In the genomic region with DNA sequence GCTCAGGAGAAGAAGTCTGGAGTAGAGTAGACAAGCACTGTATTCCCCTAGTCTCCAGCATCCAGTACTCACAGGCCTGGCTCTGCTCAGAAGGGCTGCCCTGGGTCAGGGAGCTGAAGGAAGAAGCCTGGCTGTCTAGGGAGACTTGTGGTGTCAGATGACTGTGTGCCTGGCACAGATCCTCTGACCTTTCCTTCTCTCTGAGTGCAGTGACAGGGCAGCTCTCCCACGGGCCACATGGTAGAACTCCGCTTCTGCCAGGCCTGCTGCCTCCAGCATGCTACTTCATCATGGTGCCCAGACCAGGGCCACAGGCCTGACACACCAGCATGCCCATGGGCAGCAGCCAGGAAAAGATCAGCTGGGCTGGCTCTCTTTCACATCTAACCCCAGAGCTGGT, we compare ENCODE assay signal across 8 mouse cellular contexts. TPM values are rescaled to one million over a fixed set of nuclear protein-coding genes. Genes with fewer than 3 reads are reported as not detected.
DNase-seq lines count a peak whose midpoint lies in the region; ATAC-seq lines count a peak whose summit lies in the region.
"Had no signal": no experiment of that assay in that cellular context is flagged by ENCODE, and none has a peak within 500 bp of the region (broad histone marks: within the 10 kb centered on the region; RNA-seq: fewer than 3 reads in every experiment).

No protein-coding gene starts in this region.

- no peak overlapping the region for H3K4me2 ChIP-seq in heart, embryonic 14.5 days (ENCODE audit: low read length)
- no peak overlapping the region for H3K4me2 ChIP-seq in forebrain, embryonic 14.5 days (ENCODE audit: low read length)
- H3K4me2 ChIP-seq: midbrain, embryonic 12.5 days had no signal

- H3K27ac ChIP-seq in heart, embryonic 14.5 days (replicated peaks in 1 of 2; ENCODE audit: control insufficient read depth in 1 of 2, insufficient read depth in 1 of 2, low read depth in 2 of 2, low read length in 2 of 2): 0 out of 4 replicates have a peak overlapping the region, but pooled peaks of 1 of the 2 experiments have one; percentile 9
- H3K27ac ChIP-seq in forebrain, embryonic 14.5 days (ENCODE audit: low read depth, low read length): no peak overlapping the region
- H3K27ac ChIP-seq: midbrain, embryonic 12.5 days had no signal

- peaks cover 97% of the 10 kb centered on the region for H3K36me3 ChIP-seq in megakaryocyte, embryonic 14.5 days (replicated peaks; ENCODE audit: low read length)
- H3K36me3 ChIP-seq in heart, embryonic 14.5 days (ENCODE audit: control insufficient read depth, insufficient read depth, low read length): peaks cover 9% of the 10 kb centered on the region; the same call in 1 of the 2 replicates
- peaks cover 55% of the 10 kb centered on the region for H3K36me3 ChIP-seq in forebrain, embryonic 14.5 days (ENCODE audit: control insufficient read depth, insufficient read depth, low read length)

- peak overlapping the region; percentile 51 for H3K4me3 ChIP-seq in megakaryocyte, embryonic 14.5 days (replicated peaks)
- no peak overlapping the region for H3K4me3 ChIP-seq in heart, embryonic 14.5 days (ENCODE audit: control insufficient read depth in 1 of 2, insufficient read depth in 1 of 2, low read depth in 1 of 2, low read length in 2 of 2)
- H3K4me3 ChIP-seq in forebrain, embryonic 14.5 days (ENCODE audit: low read depth, low read length): no peak overlapping the region
- H3K4me3 ChIP-seq: midbrain, embryonic 12.5 days had no signal

- 83% methylated on average over 2 of the region's 2 CpGs for WGBS in heart, embryonic 14.5 days
- WGBS in forebrain, embryonic 14.5 days: 85% methylated on average over 2 of the region's 2 CpGs

- no peaks in the 10 kb centered on the region for H3K27me3 ChIP-seq in megakaryocyte, embryonic 14.5 days (replicated peaks)
- H3K27me3 ChIP-seq in heart, embryonic 14.5 days (ENCODE audit: control insufficient read depth, insufficient read depth, low read length): peaks cover 17% of the 10 kb centered on the region
- no peaks in the 10 kb centered on the region for H3K27me3 ChIP-seq in forebrain, embryonic 14.5 days (replicated peaks; ENCODE audit: control insufficient read depth, insufficient read depth, low read length)
- H3K27me3 ChIP-seq: midbrain, embryonic 12.5 days had no signal

- H3K9ac ChIP-seq in heart, embryonic 14.5 days (ENCODE audit: low read length): peak overlapping the region; percentile 16; the same call in 1 of the 2 replicates
- H3K9ac ChIP-seq in forebrain, embryonic 14.5 days (ENCODE audit: low read length): no peak overlapping the region
- H3K9ac ChIP-seq: midbrain, embryonic 12.5 days had no signal

- no peak for ATAC-seq in megakaryocyte, adult 5-6 weeks (ENCODE audit: poor library complexity, severe bottlenecking)
- no peak for ATAC-seq in heart, embryonic 14.5 days (ENCODE audit: insufficient number of reproducible peaks, insufficient read depth, low FRiP score, low read depth)
- 0 out of 2 replicates have a peak, but pooled peaks have one; percentile 29 for ATAC-seq in monocyte, adult 5-6 weeks (replicated peaks; ENCODE audit: insufficient number of reproducible peaks, low FRiP score, low TSS enrichment, poor library complexity, severe bottlenecking)
- ATAC-seq in forebrain, embryonic 14.5 days: no peak

- H3K4me1 ChIP-seq in megakaryocyte, embryonic 14.5 days: peaks cover 79% of the 10 kb centered on the region
- H3K4me1 ChIP-seq in heart, embryonic 14.5 days (ENCODE audit: control insufficient read depth in 2 of 2, insufficient read depth in 2 of 2, low read length in 2 of 2): peaks cover 31 to 50% of the 10 kb centered on the region in 2 experiments
- H3K4me1 ChIP-seq in forebrain, embryonic 14.5 days (ENCODE audit: control insufficient read depth, insufficient read depth, low read length): no peaks in the 10 kb centered on the region
- H3K4me1 ChIP-seq: midbrain, embryonic 12.5 days had no signal

- peak; percentile 74 to 82 for DNase-seq in cerebellum, adult 18-20 months
- no peak for DNase-seq in thymus, postnatal 36 days
- DNase-seq in forebrain, embryonic 14.5 days (ENCODE audit: low spot score): no peak

- H3K9me3 ChIP-seq in megakaryocyte, embryonic 14.5 days: no peaks in the 10 kb centered on the region
- no peaks in the 10 kb centered on the region for H3K9me3 ChIP-seq in heart, embryonic 14.5 days (ENCODE audit: control insufficient read depth, low read length)
- H3K9me3 ChIP-seq in forebrain, embryonic 14.5 days (replicated peaks; ENCODE audit: control insufficient read depth, low read length): no peaks in the 10 kb centered on the region
- H3K9me3 ChIP-seq: midbrain, embryonic 12.5 days had no signal

RNA-seq across cellular contexts. Expression of a gene that starts 22.0 kb away (rescaled TPM):
- 28.3 and 62.8 TPM in 2 replicates for polyA plus RNA-seq in megakaryocyte, embryonic 14.5 days (2012; ENCODE audit: insufficient read depth, low replicate concordance)
- total RNA-seq in megakaryocyte, adult 5-6 weeks (2015): 387 and 430 TPM in 2 replicates
- total RNA-seq in megakaryocyte, adult 5-6 weeks (2017): 178 and 226 TPM in 2 replicates
- 76.7 and 83.2 TPM in 2 replicates for polyA plus RNA-seq in heart, embryonic 14.5 days (2014; fragmentation: Nextera tagmentation; extraction: Ambion mirVana)
- 113 to 174 TPM (median 147 TPM) in 3 replicates for total RNA-seq in monocyte, adult 5-6 weeks (2017)
- polyA plus RNA-seq in forebrain, embryonic 14.5 days (2014; fragmentation: Nextera tagmentation; extraction: Ambion mirVana): 94.2 and 101 TPM in 2 replicates

RNA-seq across cellular contexts. Expression of a gene that starts 34.4 kb away (rescaled TPM):
- polyA plus RNA-seq in megakaryocyte, embryonic 14.5 days (2012; ENCODE audit: insufficient read depth, low replicate concordance): 18.9 and 35.4 TPM in 2 replicates
- 30.6 and 32.3 TPM in 2 replicates for total RNA-seq in megakaryocyte, adult 5-6 weeks (2015)
- total RNA-seq in megakaryocyte, adult 5-6 weeks (2017): 32.2 and 33.5 TPM in 2 replicates
- 1.9 and 2.7 TPM in 2 replicates for polyA plus RNA-seq in heart, embryonic 14.5 days (2014; fragmentation: Nextera tagmentation; extraction: Ambion mirVana)
- total RNA-seq in monocyte, adult 5-6 weeks (2017): 33.3 to 44.2 TPM (median 36.6 TPM) in 3 replicates
- polyA plus RNA-seq in forebrain, embryonic 14.5 days (2014; fragmentation: Nextera tagmentation; extraction: Ambion mirVana): 6.5 and 9.1 TPM in 2 replicates

RNA-seq across cellular contexts. Expression of a gene that starts 52.5 kb away (rescaled TPM):
- polyA plus RNA-seq in megakaryocyte, embryonic 14.5 days (2012; ENCODE audit: insufficient read depth, low replicate concordance): 27.4 and 42.5 TPM in 2 replicates
- 0.41 and 1.1 TPM in 2 replicates for total RNA-seq in megakaryocyte, adult 5-6 weeks (2015)
- total RNA-seq in megakaryocyte, adult 5-6 weeks (2017): 0.66 and 0.85 TPM in 2 replicates
- 9.7 and 11.3 TPM in 2 replicates for polyA plus RNA-seq in heart, embryonic 14.5 days (2014; fragmentation: Nextera tagmentation; extraction: Ambion mirVana)
- total RNA-seq in monocyte, adult 5-6 weeks (2017): 1.6 TPM in 2 of 3 replicates, not detected in the other
- polyA plus RNA-seq in forebrain, embryonic 14.5 days (2014; fragmentation: Nextera tagmentation; extraction: Ambion mirVana): 2.7 and 3.4 TPM in 2 replicates

RNA-seq across cellular contexts. Expression of a gene that starts 56.0 kb away (rescaled TPM):
- 4.2 and 9.5 TPM in 2 replicates for polyA plus RNA-seq in megakaryocyte, embryonic 14.5 days (2012; ENCODE audit: insufficient read depth, low replicate concordance)
- total RNA-seq in megakaryocyte, adult 5-6 weeks (2015): 0.98 and 1.2 TPM in 2 replicates
- total RNA-seq in megakaryocyte, adult 5-6 weeks (2017): 0.55 and 1.8 TPM in 2 replicates
- polyA plus RNA-seq in heart, embryonic 14.5 days (2014; fragmentation: Nextera tagmentation; extraction: Ambion mirVana): 5.7 and 6.4 TPM in 2 replicates
- 3.7 to 7.0 TPM (median 4.9 TPM) in 3 replicates for total RNA-seq in monocyte, adult 5-6 weeks (2017)
- 0.77 and 0.86 TPM in 2 replicates for polyA plus RNA-seq in forebrain, embryonic 14.5 days (2014; fragmentation: Nextera tagmentation; extraction: Ambion mirVana)

Comparison
In these comparisons a context has a peak if more than half of its experiments do, and no peak if none do; other contexts are left out.
1. DNase-seq: peak in cerebellum, adult 18-20 months (2 of 2); none in thymus, postnatal 36 days (0 of 2) and forebrain, embryonic 14.5 days (single experiment).